Mouse (Mus musculus): ENCODE data around the gene Vmn1r114. TPM values are rescaled to one million over a fixed set of nuclear protein-coding genes. Genes with fewer than 3 reads are reported as not detected.
"Not testable (repeated sequence)": the region's sequence is repeated elsewhere in the genome, so short reads cannot be mapped to it uniquely, and the experiment has no call there.

Vmn1r114 gene
- total RNA-seq (2012; rRNA removed) (not detected in 2 replicates), polyA plus RNA-seq (2012; ENCODE audit: insufficient read depth in 1 of 2, insufficient read length in 2 of 2, low read depth in 1 of 2, low replicate concordance in 2 of 2, missing spikeins in 1 of 2) (not detected)

GRCm38 (mm10) chr7:20812086-20812485, at the start of gene Vmn1r114:
TSS of gene Vmn1r114 (minus strand) at chr7:20812186.
- H3K4me1 ChIP-seq (ENCODE audit: control insufficient read depth in 1 of 2, insufficient read depth in 2 of 2, low read length in 2 of 2); DNase-seq (ENCODE audit: low read depth, low spot score); H3K9ac ChIP-seq (ENCODE audit: control insufficient read depth, low read depth, low read length, poor library complexity, severe bottlenecking); H3K9me3 ChIP-seq (replicated peaks; ENCODE audit: insufficient read depth, low read length); H3K27ac ChIP-seq (ENCODE audit: control insufficient read depth, low read depth, low read length); H3K36me3 ChIP-seq (ENCODE audit: control insufficient read depth in 1 of 2, insufficient read depth in 2 of 2, low read length in 2 of 2); H3K4me3 ChIP-seq (ENCODE audit: control insufficient read depth in 1 of 2, insufficient read depth in 1 of 2, low read depth in 2 of 2, low read length in 2 of 2); H3K79me2 ChIP-seq (ENCODE audit: control insufficient read depth, insufficient read depth, low read length, poor library complexity); H3K27me3 ChIP-seq (ENCODE audit: control insufficient read depth in 1 of 2, insufficient read depth in 2 of 2, low read length in 2 of 2): not testable (repeated sequence)

GRCm38 (mm10) chr7:20844885-20845284, 32.9 kb upstream of the Vmn1r114 start, which contains the start of gene Vmn1r115:
TSS of gene Vmn1r115 (minus strand) at chr7:20844985.
- not testable (repeated sequence) for H3K9me3 ChIP-seq (replicated peaks; ENCODE audit: insufficient read depth, low read length); H3K27me3 ChIP-seq (ENCODE audit: control insufficient read depth in 1 of 2, insufficient read depth in 2 of 2, low read length in 2 of 2); H3K4me3 ChIP-seq (ENCODE audit: control insufficient read depth in 1 of 2, insufficient read depth in 1 of 2, low read depth in 2 of 2, low read length in 2 of 2); H3K36me3 ChIP-seq (ENCODE audit: control insufficient read depth in 1 of 2, insufficient read depth in 2 of 2, low read length in 2 of 2); H3K4me1 ChIP-seq (ENCODE audit: control insufficient read depth in 1 of 2, insufficient read depth in 2 of 2, low read length in 2 of 2); H3K27ac ChIP-seq (ENCODE audit: control insufficient read depth, low read depth, low read length); H3K79me2 ChIP-seq (ENCODE audit: control insufficient read depth, insufficient read depth, low read length, poor library complexity); DNase-seq (ENCODE audit: low read depth, low spot score); H3K9ac ChIP-seq (ENCODE audit: control insufficient read depth, low read depth, low read length, poor library complexity, severe bottlenecking)

GRCm38 (mm10) chr7:20786985-20787384, 25.0 kb downstream of the Vmn1r114 start, which contains the start of gene Vmn1r113:
TSS of gene Vmn1r113 (plus strand) at chr7:20787285.
- H3K4me3 ChIP-seq (ENCODE audit: control insufficient read depth in 1 of 2, insufficient read depth in 1 of 2, low read depth in 2 of 2, low read length in 2 of 2), result not testable (repeated sequence)

GRCm38 (mm10) chr7:20770885-20771284, 41.1 kb downstream of the Vmn1r114 start, which contains the start of gene Vmn1r112:
TSS of gene Vmn1r112 (plus strand) at chr7:20771185.
- not testable (repeated sequence) for H3K9me3 ChIP-seq (replicated peaks; ENCODE audit: insufficient read depth, low read length); H3K36me3 ChIP-seq (ENCODE audit: control insufficient read depth in 1 of 2, insufficient read depth in 2 of 2, low read length in 2 of 2); H3K27ac ChIP-seq (ENCODE audit: control insufficient read depth, low read depth, low read length); H3K9ac ChIP-seq (ENCODE audit: control insufficient read depth, low read depth, low read length, poor library complexity, severe bottlenecking); H3K79me2 ChIP-seq (ENCODE audit: control insufficient read depth, insufficient read depth, low read length, poor library complexity); H3K4me1 ChIP-seq (ENCODE audit: control insufficient read depth in 1 of 2, insufficient read depth in 2 of 2, low read length in 2 of 2); DNase-seq (ENCODE audit: low read depth, low spot score); H3K4me3 ChIP-seq (ENCODE audit: control insufficient read depth in 1 of 2, insufficient read depth in 1 of 2, low read depth in 2 of 2, low read length in 2 of 2); H3K27me3 ChIP-seq (ENCODE audit: control insufficient read depth in 1 of 2, insufficient read depth in 2 of 2, low read length in 2 of 2)

More at GRCm38 (mm10) chr7:20786985-20787384, 25.0 kb downstream of the Vmn1r114 start, which contains the start of gene Vmn1r113:
- DNase-seq (ENCODE audit: low read depth, low spot score); H3K36me3 ChIP-seq (ENCODE audit: control insufficient read depth in 1 of 2, insufficient read depth in 2 of 2, low read length in 2 of 2); H3K27me3 ChIP-seq (ENCODE audit: control insufficient read depth in 1 of 2, insufficient read depth in 2 of 2, low read length in 2 of 2); H3K4me1 ChIP-seq (ENCODE audit: control insufficient read depth in 1 of 2, insufficient read depth in 2 of 2, low read length in 2 of 2); H3K9me3 ChIP-seq (replicated peaks; ENCODE audit: insufficient read depth, low read length); H3K9ac ChIP-seq (ENCODE audit: control insufficient read depth, low read depth, low read length, poor library complexity, severe bottlenecking); H3K27ac ChIP-seq (ENCODE audit: control insufficient read depth, low read depth, low read length); H3K79me2 ChIP-seq (ENCODE audit: control insufficient read depth, insufficient read depth, low read length, poor library complexity): not testable (repeated sequence)

Other genes starting within 250 kb of the Vmn1r114 start
- not detected in 2 replicates for gene Gm4141, start 235.9 kb downstream of the Vmn1r114 start, total RNA-seq (2012; rRNA removed)
- not detected for gene Gm4141, start 235.9 kb downstream of the Vmn1r114 start, polyA plus RNA-seq (2012; ENCODE audit: insufficient read depth in 1 of 2, insufficient read length in 2 of 2, low read depth in 1 of 2, low replicate concordance in 2 of 2, missing spikeins in 1 of 2)
- not detected in 2 replicates for gene Gm4513, start 213.2 kb downstream of the Vmn1r114 start, total RNA-seq (2012; rRNA removed)
- gene Gm4513, start 213.2 kb downstream of the Vmn1r114 start, polyA plus RNA-seq (2012; ENCODE audit: insufficient read depth in 1 of 2, insufficient read length in 2 of 2, low read depth in 1 of 2, low replicate concordance in 2 of 2, missing spikeins in 1 of 2), result not detected
- gene Vmn1r107, start 143.3 kb downstream of the Vmn1r114 start, total RNA-seq (2012; rRNA removed), result not detected in 2 replicates
- not detected for gene Vmn1r107, start 143.3 kb downstream of the Vmn1r114 start, polyA plus RNA-seq (2012; ENCODE audit: insufficient read depth in 1 of 2, insufficient read length in 2 of 2, low read depth in 1 of 2, low replicate concordance in 2 of 2, missing spikeins in 1 of 2)
- gene Vmn1r111, start 109.0 kb downstream of the Vmn1r114 start, total RNA-seq (2012; rRNA removed), result not detected in 2 replicates
- not detected for gene Vmn1r111, start 109.0 kb downstream of the Vmn1r114 start, polyA plus RNA-seq (2012; ENCODE audit: insufficient read depth in 1 of 2, insufficient read length in 2 of 2, low read depth in 1 of 2, low replicate concordance in 2 of 2, missing spikeins in 1 of 2)
- not detected in 2 replicates for gene Gm10668, start 81.6 kb downstream of the Vmn1r114 start, total RNA-seq (2012; rRNA removed)
- not detected for gene Gm10668, start 81.6 kb downstream of the Vmn1r114 start, polyA plus RNA-seq (2012; ENCODE audit: insufficient read depth in 1 of 2, insufficient read length in 2 of 2, low read depth in 1 of 2, low replicate concordance in 2 of 2, missing spikeins in 1 of 2)
- not detected in 2 replicates for gene Vmn1r112, start 41.0 kb downstream of the Vmn1r114 start, total RNA-seq (2012; rRNA removed)
- gene Vmn1r112, start 41.0 kb downstream of the Vmn1r114 start, polyA plus RNA-seq (2012; ENCODE audit: insufficient read depth in 1 of 2, insufficient read length in 2 of 2, low read depth in 1 of 2, low replicate concordance in 2 of 2, missing spikeins in 1 of 2), result not detected
- gene Vmn1r113, start 24.9 kb downstream of the Vmn1r114 start, total RNA-seq (2012; rRNA removed), result not detected in 2 replicates
- not detected for gene Vmn1r113, start 24.9 kb downstream of the Vmn1r114 start, polyA plus RNA-seq (2012; ENCODE audit: insufficient read depth in 1 of 2, insufficient read length in 2 of 2, low read depth in 1 of 2, low replicate concordance in 2 of 2, missing spikeins in 1 of 2)
- gene Vmn1r115, start 32.8 kb upstream of the Vmn1r114 start, total RNA-seq (2012; rRNA removed), result not detected in 2 replicates
- not detected for gene Vmn1r115, start 32.8 kb upstream of the Vmn1r114 start, polyA plus RNA-seq (2012; ENCODE audit: insufficient read depth in 1 of 2, insufficient read length in 2 of 2, low read depth in 1 of 2, low replicate concordance in 2 of 2, missing spikeins in 1 of 2)
- gene Vmn1r116, start 60.1 kb upstream of the Vmn1r114 start, total RNA-seq (2012; rRNA removed), result not detected in 2 replicates
- not detected for gene Vmn1r116, start 60.1 kb upstream of the Vmn1r114 start, polyA plus RNA-seq (2012; ENCODE audit: insufficient read depth in 1 of 2, insufficient read length in 2 of 2, low read depth in 1 of 2, low replicate concordance in 2 of 2, missing spikeins in 1 of 2)
- not detected in 2 replicates for gene Vmn1r117, start 71.9 kb upstream of the Vmn1r114 start, total RNA-seq (2012; rRNA removed)
- not detected for gene Vmn1r117, start 71.9 kb upstream of the Vmn1r114 start, polyA plus RNA-seq (2012; ENCODE audit: insufficient read depth in 1 of 2, insufficient read length in 2 of 2, low read depth in 1 of 2, low replicate concordance in 2 of 2, missing spikeins in 1 of 2)
- not detected in 2 replicates for gene Vmn1r118, start 100.2 kb upstream of the Vmn1r114 start, total RNA-seq (2012; rRNA removed)
- not detected for gene Vmn1r118, start 100.2 kb upstream of the Vmn1r114 start, polyA plus RNA-seq (2012; ENCODE audit: insufficient read depth in 1 of 2, insufficient read length in 2 of 2, low read depth in 1 of 2, low replicate concordance in 2 of 2, missing spikeins in 1 of 2)
- not detected in 2 replicates for gene Vmn1r119, start 200.3 kb upstream of the Vmn1r114 start, total RNA-seq (2012; rRNA removed)
- gene Vmn1r119, start 200.3 kb upstream of the Vmn1r114 start, polyA plus RNA-seq (2012; ENCODE audit: insufficient read depth in 1 of 2, insufficient read length in 2 of 2, low read depth in 1 of 2, low replicate concordance in 2 of 2, missing spikeins in 1 of 2), result not detected
- not detected in 2 replicates for gene Vmn1r120, start 241.6 kb upstream of the Vmn1r114 start, total RNA-seq (2012; rRNA removed)
- not detected for gene Vmn1r120, start 241.6 kb upstream of the Vmn1r114 start, polyA plus RNA-seq (2012; ENCODE audit: insufficient read depth in 1 of 2, insufficient read length in 2 of 2, low read depth in 1 of 2, low replicate concordance in 2 of 2, missing spikeins in 1 of 2)

All from MEL (cell line).